ENCODE assay signal across 7 mouse cellular contexts in genomic region chr5:114174639-114175038, GRCm38 (mm10). TPM values are rescaled to one million over a fixed set of nuclear protein-coding genes. Genes with fewer than 3 reads are reported as not detected.
A peak's percentile ranks its signal among the peaks of the same experiment; 100 is the strongest.
DNase-seq lines count a peak whose midpoint lies in the region; ATAC-seq and TF ChIP-seq lines count a peak whose summit lies in the region.

No protein-coding gene starts in this region.

- WGBS in limb, embryonic 14.5 days = 15% methylated on average over 16 of the region's 16 CpGs
- 17% methylated on average over 16 of the region's 16 CpGs for WGBS in neural tube, embryonic 13.5 days

- TF ChIP-seq CTCF in cortical plate, adult 2 months (IDR thresholded peaks at IDR 0.05; ENCODE audit: extremely low read depth, insufficient read depth, low read length) = 0 out of 2 replicates have a peak, but pooled peaks have one; percentile 2

- no peak for ATAC-seq in limb, embryonic 14.5 days (ENCODE audit: low FRiP score, low read depth)
- no peak for ATAC-seq in neural tube, embryonic 13.5 days (ENCODE audit: low read depth)

- no peak overlapping the region for H3K9ac ChIP-seq in limb, embryonic 14.5 days (ENCODE audit: low read depth, low read length, severe bottlenecking)
- H3K9ac ChIP-seq in neural tube, embryonic 13.5 days = no peak overlapping the region

- H3K4me2 ChIP-seq in limb, embryonic 14.5 days (replicated peaks; ENCODE audit: low read depth, low read length, severe bottlenecking) = peak overlapping the region; percentile 11
- 0 out of 2 replicates have a peak overlapping the region, but pooled peaks have one; percentile 6 for H3K4me2 ChIP-seq in neural tube, embryonic 13.5 days

- peak; percentile 44 for DNase-seq in urinary bladder, postnatal 14 days (ENCODE audit: low spot score)
- no peak for DNase-seq in urinary bladder, adult 18-20 months (ENCODE audit: low spot score in 2 of 2)
- DNase-seq in heart, postnatal 14 days = peak; percentile 59 to 72
- DNase-seq in limb, embryonic 14.5 days (ENCODE audit: low spot score) = peak; percentile 66
- DNase-seq in spleen, adult 12 weeks (ENCODE audit: low spot score) = no peak

- no peaks in the 10 kb centered on the region for H3K36me3 ChIP-seq in limb, embryonic 14.5 days (ENCODE audit: control insufficient read depth, insufficient read depth, low read length)
- no peaks in the 10 kb centered on the region for H3K36me3 ChIP-seq in neural tube, embryonic 13.5 days

- H3K9me3 ChIP-seq in limb, embryonic 14.5 days (ENCODE audit: control insufficient read depth, low read length) = no peaks in the 10 kb centered on the region
- no peaks in the 10 kb centered on the region for H3K9me3 ChIP-seq in neural tube, embryonic 13.5 days

- intact Hi-C loops in heart, postnatal 14 days (cut with DNase I) = loop anchor here (1.0 kb wide), 1 partner anchor 39 kb away; no protein-coding TSS in a partner anchor

- no peak overlapping the region for H3K4me3 ChIP-seq in cortical plate, adult 2 months (ENCODE audit: insufficient read depth, low read length)
- H3K4me3 ChIP-seq in limb, embryonic 14.5 days (replicated peaks; ENCODE audit: low read length) = no peak overlapping the region
- H3K4me3 ChIP-seq in neural tube, embryonic 13.5 days = no peak overlapping the region

- no peaks in the 10 kb centered on the region for H3K27me3 ChIP-seq in limb, embryonic 14.5 days (ENCODE audit: control insufficient read depth, insufficient read depth, low read length)
- peaks cover 22% of the 10 kb centered on the region for H3K27me3 ChIP-seq in neural tube, embryonic 13.5 days

- TF ChIP-seq POLR2A in cortical plate, adult 2 months (IDR thresholded peaks at IDR 0.05; ENCODE audit: extremely low read depth, insufficient read depth, low read length) = no peak
- no peak for TF ChIP-seq POLR2A in limb, embryonic 14.5 days (IDR thresholded peaks at IDR 0.05; ENCODE audit: borderline replicate concordance, extremely low read depth, insufficient read depth, insufficient read length)

- H3K27ac ChIP-seq in cortical plate, adult 2 months (ENCODE audit: insufficient read depth, low read length) = no peak overlapping the region
- H3K27ac ChIP-seq in limb, embryonic 14.5 days (replicated peaks; ENCODE audit: low read depth, low read length) = no peak overlapping the region
- no peak overlapping the region for H3K27ac ChIP-seq in neural tube, embryonic 13.5 days (replicated peaks)

- H3K4me1 ChIP-seq in cortical plate, adult 2 months (ENCODE audit: control insufficient read depth, insufficient read depth, low read length) = no peaks in the 10 kb centered on the region
- peaks cover 6% of the 10 kb centered on the region; the same call in 1 of the 2 replicates for H3K4me1 ChIP-seq in limb, embryonic 14.5 days (ENCODE audit: control insufficient read depth, insufficient read depth, low read length)
- H3K4me1 ChIP-seq in neural tube, embryonic 13.5 days (replicated peaks) = peaks cover 10% of the 10 kb centered on the region

RNA-seq across cellular contexts. Expression of gene Acacb, which starts 28.3 kb away (rescaled TPM):
- 3.1 and 3.3 TPM in 2 replicates for polyA plus RNA-seq in cortical plate, adult 2 months (2012; rRNA removed)
- 100 to 1,000 TPM; 184 to 195 TPM for total RNA-seq in heart, postnatal 14 days (2021)
- polyA plus RNA-seq in limb, embryonic 14.5 days (2012; rRNA removed) = 4.9 and 6.0 TPM in 2 replicates
- polyA plus RNA-seq in limb, embryonic 14.5 days (2014; fragmentation: Nextera tagmentation; extraction: Ambion mirVana) = 2.7 and 3.7 TPM in 2 replicates
- 3.1 and 3.3 TPM in 2 replicates for polyA plus RNA-seq in neural tube, embryonic 13.5 days (2015; fragmentation: Nextera tagmentation; extraction: Ambion mirVana)

RNA-seq across cellular contexts. Expression of gene Ung, which starts 44.5 kb away (rescaled TPM):
- polyA plus RNA-seq in cortical plate, adult 2 months (2012; rRNA removed) = 2.6 and 3.9 TPM in 2 replicates
- total RNA-seq in heart, postnatal 14 days (2021) = 10 to 100 TPM; 24.1 to 26.9 TPM
- 31.4 and 34.0 TPM in 2 replicates for polyA plus RNA-seq in limb, embryonic 14.5 days (2012; rRNA removed)
- polyA plus RNA-seq in limb, embryonic 14.5 days (2014; fragmentation: Nextera tagmentation; extraction: Ambion mirVana) = 23.7 and 26.0 TPM in 2 replicates
- 9.0 and 9.6 TPM in 2 replicates for polyA plus RNA-seq in neural tube, embryonic 13.5 days (2015; fragmentation: Nextera tagmentation; extraction: Ambion mirVana)

RNA-seq across cellular contexts. Expression of gene Alkbh2, which starts 46.6 kb away (rescaled TPM):
- 8.4 and 11.5 TPM in 2 replicates for polyA plus RNA-seq in cortical plate, adult 2 months (2012; rRNA removed)
- total RNA-seq in heart, postnatal 14 days (2021) = 1 to 10 TPM; 2.0 to 2.3 TPM
- 15.5 and 18.9 TPM in 2 replicates for polyA plus RNA-seq in limb, embryonic 14.5 days (2012; rRNA removed)
- 10.9 and 11.5 TPM in 2 replicates for polyA plus RNA-seq in limb, embryonic 14.5 days (2014; fragmentation: Nextera tagmentation; extraction: Ambion mirVana)
- 7.3 and 9.7 TPM in 2 replicates for polyA plus RNA-seq in neural tube, embryonic 13.5 days (2015; fragmentation: Nextera tagmentation; extraction: Ambion mirVana)

Comparison
In these comparisons a context has a peak if more than half of its experiments do, and no peak if none do; other contexts are left out.
1. DNase-seq: peak in urinary bladder, postnatal 14 days (single experiment), heart, postnatal 14 days (2 of 2) and limb, embryonic 14.5 days (single experiment); none in urinary bladder, adult 18-20 months (0 of 2) and spleen, adult 12 weeks (single experiment).